Mouse (Mus musculus): ENCODE results near the gene Ncapd2. TPM values are rescaled to one million over a fixed set of nuclear protein-coding genes. Genes with fewer than 3 reads are reported as not detected.

Gene Ncapd2
- total RNA-seq, 2 experiments from 2014 or later: 6.5 to 8.2 TPM

DNA sequence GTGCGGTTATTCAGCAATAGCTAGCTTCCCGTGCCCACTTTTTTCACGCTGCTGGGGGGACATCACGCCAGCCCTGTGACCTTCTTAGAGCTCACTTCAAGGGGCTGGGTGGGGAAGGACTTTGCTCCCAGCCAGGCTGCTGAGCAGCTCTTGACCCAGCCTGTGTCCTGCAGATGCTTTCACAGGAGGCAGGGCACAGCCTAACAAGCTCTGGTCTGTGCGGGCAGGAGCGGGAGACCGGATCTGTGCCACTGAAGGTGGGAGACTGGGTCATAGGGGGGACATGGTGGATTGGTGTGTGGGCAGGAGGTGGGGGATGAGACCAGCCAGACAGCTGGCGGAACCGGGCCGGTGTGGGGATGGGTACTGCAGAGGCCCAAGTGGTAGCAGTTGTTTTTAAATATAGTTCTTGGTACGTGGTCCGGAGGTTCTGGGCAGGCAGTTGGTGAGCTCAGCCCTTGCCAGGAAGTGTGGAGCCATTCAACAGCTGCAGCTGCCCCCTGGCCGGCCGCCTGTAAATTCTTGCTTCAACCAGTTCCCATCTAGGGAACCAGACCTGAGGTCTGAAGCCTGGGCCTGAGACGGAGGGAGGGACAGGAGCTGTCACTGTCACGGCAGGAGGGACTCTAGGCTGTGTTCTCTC is 42.5 kb downstream of the Ncapd2 start:
- DNase-seq (ENCODE audit: low spot score): peak; percentile 87

DNA sequence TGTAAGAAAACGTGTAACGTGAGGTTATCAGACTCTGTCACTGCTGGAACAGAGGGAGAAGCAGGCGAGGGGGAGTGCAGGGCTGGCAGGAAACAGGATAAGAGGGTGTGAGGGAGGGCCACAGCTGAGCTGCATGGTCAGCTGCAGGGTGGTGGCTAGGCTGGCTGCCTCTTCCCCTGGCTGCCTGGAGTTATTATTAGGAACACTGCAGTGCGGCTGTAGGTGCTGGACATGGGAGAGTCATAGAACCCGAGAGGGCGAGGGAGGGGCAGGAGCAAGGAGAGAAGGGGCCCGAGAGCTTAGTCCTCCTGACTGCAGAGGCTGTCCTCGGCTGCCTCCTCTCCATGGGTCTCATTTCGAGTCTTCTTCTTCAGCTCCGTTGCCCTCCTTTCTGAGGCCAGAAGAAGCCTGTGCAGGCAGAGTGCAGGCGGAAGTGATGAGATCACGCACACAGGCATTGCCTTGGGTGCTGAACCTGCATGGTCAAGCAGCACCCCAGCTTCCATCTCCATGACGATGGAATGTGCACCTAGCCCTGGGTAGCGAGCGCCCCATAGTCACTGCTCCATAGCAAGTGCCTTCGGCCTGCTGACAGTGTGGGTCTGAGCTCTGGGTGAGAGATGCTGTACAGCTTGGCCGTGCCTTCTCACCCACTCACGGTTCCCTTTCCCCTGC is 43.1 kb downstream of the Ncapd2 start:
- peak; percentile 75 for DNase-seq (ENCODE audit: low spot score)

DNA sequence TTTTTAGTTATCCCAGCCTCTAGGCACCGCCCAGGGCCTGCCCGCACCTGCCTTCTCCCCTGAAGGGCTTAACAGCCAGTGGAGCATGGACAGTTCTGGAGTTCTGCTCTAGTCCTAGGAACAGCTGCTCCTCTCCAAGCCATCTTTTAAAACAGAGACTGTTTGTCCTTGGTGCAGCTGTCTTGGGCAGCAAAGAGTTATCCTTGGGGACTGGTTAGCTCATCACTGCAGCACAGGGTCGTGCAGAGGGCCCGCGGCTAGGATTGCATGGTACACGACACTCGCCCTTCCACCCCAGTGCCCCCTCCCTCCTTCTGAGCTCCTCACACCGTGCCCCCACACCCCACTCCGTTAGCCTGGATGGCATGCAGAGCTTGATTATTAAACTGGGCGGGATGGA is 44.2 kb downstream of the Ncapd2 start:
- no peak for DNase-seq (ENCODE audit: low spot score)

DNA sequence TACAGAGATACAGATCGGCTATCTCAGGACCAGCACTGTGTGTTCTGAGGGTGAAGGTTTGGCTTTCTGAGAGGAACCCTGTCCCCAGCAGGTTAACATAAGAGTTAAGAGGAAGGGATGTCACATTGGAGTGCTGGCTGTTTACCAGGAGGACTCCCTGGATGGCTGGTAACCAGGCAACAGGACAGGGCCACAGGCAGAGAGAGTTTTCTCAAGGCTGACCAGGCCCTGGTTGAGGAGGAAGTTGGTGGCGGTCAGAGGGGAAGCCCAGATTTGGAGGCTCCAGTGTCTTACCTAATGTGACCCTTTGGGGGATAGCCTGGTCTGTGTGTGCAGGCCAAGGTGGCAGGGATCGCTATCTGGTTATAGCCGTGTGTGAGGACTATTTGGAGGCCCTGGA is 44.7 kb downstream of the Ncapd2 start:
- no peak for DNase-seq (ENCODE audit: low spot score)

DNA sequence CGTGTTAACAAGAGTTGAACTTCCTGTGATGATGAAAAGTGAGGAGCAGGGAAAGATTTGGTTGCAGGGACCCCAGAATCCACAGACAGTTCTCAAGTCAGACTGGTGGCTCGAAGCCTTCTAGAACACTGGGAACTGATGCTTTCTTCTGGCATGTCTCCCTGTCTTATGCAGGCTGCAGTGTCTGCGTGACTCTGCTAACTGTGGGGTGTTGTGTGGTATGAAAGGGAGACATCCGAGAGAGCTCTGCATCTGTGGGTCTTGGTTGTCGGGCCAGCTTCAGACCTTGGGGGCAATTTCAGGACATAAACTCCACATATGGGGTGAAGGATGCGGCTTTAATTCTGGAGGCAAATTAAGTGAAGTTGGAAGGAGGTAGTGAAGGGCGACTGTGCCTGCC is 45.4 kb downstream of the Ncapd2 start:
- no peak for DNase-seq (ENCODE audit: low spot score)

DNA sequence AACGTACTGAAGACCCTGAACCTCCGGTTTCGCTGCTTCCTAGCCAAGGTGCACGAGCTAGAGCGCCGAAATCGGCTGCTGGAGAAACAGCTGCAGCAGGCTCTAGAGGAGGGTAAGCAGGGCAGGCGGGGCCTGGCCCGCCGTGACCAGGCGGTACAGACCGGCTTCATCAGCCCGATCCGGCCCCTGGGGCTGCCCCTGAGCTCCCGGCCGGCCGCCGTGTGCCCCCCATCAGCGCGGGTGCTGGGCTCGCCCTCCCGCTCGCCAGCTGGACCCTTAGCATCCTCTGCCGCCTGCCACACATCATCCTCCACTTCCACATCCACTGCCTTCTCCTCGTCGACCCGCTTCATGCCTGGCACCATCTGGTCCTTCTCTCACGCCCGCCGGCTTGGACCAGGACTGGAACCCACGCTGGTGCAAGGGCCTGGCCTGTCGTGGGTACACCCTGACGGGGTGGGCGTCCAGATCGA is 46.0 kb downstream of the Ncapd2 start:
- DNase-seq (ENCODE audit: low spot score): no peak

DNA sequence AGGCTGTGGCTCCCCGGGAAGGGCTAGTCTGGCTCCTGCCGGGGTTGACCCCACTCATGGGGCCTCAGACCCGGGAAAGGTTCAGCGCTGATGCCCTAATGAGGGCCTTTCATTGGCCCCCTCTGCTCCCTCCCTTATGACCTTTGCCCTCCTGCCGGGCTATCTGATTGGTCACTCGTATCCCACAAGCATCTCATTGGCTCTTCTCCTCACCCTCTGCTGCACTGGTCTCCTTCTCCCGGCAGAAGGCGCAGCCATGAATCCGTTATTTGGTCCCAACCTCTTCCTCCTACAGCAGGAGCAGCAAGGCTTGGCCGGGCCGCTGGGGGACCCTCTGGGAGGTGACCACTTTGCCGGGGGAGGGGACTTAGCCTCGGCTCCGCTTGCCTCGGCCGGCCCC is 46.5 kb downstream of the Ncapd2 start, which contains the start of gene Iffo1:
Gene Iffo1, plus strand, starts transcription at position 241 of the 400 bp plus-strand sequence.
- DNase-seq (ENCODE audit: low spot score): peak; percentile 95

DNA sequence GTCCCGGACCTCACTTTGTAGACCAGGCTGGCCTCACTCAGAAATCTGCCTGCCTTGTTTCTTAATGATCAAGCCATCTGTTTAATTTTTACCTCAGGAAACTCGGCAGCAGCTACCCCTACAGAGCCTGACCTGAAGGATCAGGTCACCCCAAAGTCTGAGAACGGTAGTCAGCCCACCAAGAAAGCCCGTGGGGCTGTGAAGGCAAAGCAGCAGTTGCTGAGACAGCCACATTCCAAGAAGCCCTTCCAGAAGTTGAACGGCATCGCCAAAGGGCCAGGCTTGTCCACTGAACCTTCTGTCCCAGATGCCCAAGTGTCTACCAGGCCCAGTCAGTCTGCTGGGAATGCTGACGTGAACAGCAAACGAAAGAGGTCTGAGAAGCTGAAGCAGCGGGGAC is 47.6 kb downstream of the Ncapd2 start:
- DNase-seq (ENCODE audit: low spot score): no peak

DNA sequence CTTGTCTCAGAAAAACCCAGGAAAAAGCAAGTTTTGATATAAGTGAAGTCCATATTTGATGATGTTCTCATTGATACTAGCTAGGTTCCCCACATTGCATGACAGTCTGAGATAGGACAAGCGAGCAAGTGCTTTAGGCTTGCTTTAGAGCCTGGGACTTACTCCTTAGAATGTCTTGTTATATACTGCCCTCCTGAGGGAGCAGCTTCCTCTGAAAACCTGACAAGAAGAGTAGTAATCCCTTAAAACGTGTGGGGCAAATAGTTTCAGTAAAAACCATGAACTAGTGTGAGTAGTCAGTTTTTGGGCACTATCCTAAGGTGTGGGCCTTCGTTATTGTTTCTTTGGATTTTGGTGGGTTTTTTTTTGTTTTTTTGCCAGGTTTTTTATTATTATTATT is 48.4 kb downstream of the Ncapd2 start:
- no peak for DNase-seq (ENCODE audit: low spot score)

DNA sequence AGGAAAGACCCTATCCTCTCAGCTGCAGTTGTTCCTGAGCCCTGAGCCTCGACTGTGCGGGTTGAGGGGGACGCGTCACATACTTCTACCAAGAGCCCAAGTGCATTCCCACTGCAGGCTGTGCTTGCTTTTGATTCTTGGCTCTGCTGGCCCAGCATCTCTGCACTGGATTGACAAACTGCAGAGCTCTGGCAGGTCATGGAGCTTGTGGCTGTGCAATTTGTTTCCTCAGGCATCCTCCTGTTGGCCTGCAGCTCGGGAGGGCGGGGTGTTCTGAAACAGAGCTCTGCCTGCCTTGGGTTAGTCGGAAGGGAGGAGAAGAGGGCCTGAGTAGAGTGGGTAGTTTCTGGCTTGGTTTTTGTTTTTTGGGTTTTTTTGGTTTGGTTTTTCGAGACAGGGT is 49.1 kb downstream of the Ncapd2 start:
- DNase-seq (ENCODE audit: low spot score): no peak

DNA sequence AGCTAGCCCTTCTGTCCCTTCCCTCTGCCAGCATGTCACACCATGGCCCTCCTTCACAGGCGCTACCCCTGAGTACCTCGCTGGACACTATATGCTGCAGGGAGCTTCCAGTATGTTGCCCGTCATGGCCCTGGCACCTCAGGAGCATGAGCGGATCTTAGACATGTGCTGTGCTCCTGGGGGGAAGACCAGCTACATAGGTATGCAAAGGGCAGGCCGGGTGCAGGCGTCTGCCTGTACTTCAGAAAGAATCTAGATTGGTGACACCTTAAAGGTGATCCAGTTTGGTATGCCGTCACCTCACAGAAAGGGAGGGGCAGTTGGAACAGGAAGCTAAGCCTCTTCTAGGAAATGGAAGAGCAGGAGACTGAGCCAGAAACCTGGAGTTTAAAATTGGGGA is 51.8 kb downstream of the Ncapd2 start:
- no peak for DNase-seq (ENCODE audit: low spot score)

DNA sequence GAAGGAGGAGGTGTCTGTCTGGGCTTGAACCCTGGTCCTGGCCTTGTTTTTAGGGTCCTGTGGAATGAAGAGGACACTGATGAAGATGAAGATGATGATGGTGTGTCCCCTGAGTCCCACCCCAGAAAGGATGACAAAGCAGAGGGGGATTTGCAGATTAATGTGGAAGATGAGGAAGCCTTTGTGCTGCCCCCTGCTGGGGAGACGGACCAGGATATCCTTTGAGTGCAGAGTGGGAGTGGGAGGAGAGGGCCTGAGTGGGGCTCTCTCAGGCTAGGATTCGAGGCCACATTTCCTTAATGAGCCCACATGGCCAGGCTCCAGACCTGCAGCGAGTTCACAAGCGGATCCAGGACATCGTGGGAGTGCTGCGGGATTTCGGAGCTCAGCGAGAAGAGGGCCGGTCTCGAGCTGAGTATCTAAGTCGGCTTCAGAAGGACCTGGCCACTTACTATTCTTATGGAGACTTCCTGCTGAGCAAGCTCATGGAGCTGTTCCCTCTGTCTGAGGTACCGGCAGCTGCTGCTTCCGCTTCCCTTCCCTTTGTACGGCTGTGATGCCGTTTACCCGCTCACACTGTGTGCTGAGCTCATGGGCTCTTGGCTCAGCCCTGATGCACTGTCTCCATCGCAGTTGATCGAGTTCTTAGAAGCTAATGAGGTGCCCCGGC is 54.4 kb downstream of the Ncapd2 start:
- DNase-seq (ENCODE audit: low spot score): no peak

DNA sequence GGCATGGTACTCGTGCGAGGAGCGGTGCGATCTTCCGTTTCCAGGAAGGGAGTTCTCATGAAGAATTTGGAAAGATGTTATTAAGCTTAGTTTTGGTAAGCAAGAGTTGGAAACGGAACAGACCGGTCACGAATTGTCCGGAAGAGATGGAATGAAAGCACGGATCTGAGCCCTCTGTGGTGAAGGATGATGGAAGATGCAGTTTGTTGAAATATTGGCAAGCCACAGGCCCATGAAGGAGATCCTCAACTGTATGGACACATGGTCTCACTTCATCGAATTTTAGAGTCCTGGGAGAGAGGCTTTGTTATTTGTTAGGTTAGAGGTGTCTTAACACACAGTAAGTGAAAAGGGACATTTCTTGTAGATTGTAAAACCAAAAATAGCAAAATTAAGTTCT is 59.0 kb downstream of the Ncapd2 start:
- no peak for DNase-seq (ENCODE audit: low spot score)

DNA sequence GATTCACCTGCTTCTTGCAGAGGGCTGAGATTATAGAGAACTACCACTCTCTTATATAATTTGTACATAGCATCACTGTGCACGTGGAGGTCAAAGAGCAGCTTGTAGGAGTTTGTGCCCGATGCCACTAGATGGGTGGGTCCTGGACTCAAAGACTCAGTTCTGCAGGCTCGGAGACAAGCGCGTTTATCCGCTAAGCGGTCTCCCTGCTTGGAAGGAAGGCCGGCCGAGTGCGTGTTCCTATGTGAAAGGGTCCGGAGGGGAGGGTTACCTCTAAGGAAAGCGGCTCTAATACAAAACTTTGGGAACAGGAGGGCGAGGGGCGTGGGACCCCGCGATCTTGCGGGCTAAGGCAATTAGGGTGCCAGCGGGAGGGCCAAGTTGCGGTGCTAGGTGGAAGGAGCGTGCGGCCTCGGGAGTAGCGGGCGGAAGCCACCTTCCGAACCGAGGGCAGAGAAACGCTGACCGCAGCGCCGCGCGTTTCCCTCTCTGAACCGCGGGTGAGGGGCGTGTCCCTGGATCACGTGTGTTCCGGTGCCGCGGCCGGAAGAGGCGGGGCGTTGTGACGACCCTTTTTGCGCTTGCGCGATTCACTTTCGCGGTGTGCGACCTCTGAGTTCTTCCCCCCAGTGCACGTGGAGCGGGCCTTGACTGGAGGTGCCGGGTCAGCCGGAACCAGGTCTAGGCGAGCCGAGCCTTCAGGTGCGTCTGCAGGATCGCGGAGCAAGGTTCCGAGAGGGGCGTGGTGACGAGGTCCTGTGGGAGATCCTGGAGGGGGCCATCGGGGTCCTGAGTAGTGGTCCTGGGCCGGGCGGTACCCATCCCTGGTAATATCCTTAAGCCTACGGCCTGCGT is 60.0 kb downstream of the Ncapd2 start, which contains the start of gene Nop2:
Gene Nop2, plus strand, starts transcription at position 608 of the 855 bp plus-strand sequence.
- peak; percentile 84 for DNase-seq (ENCODE audit: low spot score)

DNA sequence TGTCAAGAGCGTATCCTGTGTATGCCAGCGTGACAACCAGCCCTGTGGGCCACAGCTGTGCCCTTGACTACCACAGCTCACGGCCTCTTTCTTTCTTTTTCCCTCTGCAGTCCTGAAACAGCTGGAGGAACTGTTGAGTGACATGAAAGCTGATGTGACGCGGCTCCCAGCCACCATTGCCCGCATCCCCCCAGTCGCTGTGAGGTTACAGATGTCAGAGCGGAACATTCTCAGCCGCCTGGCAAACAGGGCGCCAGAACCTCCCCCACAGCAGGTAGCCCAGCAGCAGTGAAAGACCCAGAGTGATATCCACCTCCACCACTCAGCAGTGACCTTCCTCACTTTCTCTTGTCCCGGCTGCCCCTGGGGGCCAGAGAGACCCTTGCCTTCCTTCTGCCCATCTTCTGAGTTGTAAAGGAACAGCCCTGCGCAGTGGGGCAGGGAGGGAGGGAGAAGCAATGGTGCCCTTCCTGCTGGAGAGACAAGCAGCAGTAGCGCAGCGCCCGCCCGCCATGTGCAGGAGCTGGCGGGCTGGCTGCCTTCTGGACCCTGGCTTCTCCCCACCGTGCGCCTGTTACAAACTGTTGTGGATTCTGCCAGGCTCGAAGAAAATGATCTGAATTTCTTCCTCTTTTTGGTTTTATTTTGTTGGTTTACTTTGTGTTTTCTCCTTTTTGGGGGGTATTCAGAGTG is 61.6 kb downstream of the Ncapd2 start:
- DNase-seq (ENCODE audit: low spot score): no peak

DNA sequence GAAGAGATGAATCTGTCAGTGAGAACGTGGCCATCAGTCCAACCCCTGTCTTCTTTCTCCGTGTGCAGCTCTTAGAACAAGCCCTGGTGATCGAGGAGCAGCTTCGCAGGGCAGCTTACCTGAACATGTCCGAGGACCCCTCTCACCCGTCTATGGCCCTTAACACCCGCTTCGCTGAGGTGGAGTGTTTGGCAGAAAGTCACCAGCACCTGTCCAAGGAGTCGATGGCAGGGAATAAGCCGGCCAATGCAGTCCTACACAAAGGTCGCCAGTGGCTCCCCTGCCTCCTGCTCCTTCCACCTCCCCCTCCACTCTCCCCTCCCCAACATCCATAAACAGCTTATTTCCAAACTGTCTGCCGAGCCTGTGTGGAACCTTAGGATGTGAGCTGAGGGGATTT is 62.8 kb downstream of the Ncapd2 start:
- DNase-seq (ENCODE audit: low spot score): no peak

DNA sequence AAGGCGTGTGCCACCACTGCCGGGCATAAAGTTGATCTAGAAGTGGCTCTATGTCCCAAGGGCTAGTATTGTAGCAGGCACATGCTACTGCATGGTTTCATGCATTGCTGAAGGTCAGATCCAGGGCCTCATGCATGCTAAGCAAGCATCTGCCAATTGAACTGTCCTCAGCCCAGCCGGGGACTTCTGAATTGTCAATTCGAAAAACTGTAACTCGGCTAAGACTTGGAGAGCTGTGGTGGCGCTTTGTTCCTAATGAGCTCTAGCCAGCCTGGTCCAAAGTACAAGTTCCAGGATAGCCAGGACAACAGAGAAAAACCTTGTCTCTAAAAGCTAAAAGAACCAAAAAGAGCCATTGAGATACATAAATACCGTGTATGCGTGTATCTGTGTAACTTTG is 72.1 kb downstream of the Ncapd2 start:
- no peak for DNase-seq (ENCODE audit: low spot score)

Data from gastrocnemius, adult 18-20 months (tissue).